Mouse (Mus musculus): ENCODE results near the gene Olfr527. TPM values are rescaled to one million over a fixed set of nuclear protein-coding genes. Genes with fewer than 3 reads are reported as not detected.

The Olfr527 gene
- polyA plus RNA-seq, 1 experiment from 2014 or later: not detected

Other genes with a start within 250 kb of the Olfr527 start
- gene Prap1, start 240.6 kb upstream of the Olfr527 start, polyA plus RNA-seq (2016; fragmentation: Nextera tagmentation; extraction: Ambion mirVana): not detected in 2 replicates
- 13.6 and 17.9 TPM in 2 replicates for gene Fuom, start 231.6 kb upstream of the Olfr527 start, polyA plus RNA-seq (2016; fragmentation: Nextera tagmentation; extraction: Ambion mirVana)
- gene Paox, start 218.2 kb upstream of the Olfr527 start, polyA plus RNA-seq (2016; fragmentation: Nextera tagmentation; extraction: Ambion mirVana): 15.7 and 21.7 TPM in 2 replicates
- gene Echs1, start 217.5 kb upstream of the Olfr527 start, polyA plus RNA-seq (2016; fragmentation: Nextera tagmentation; extraction: Ambion mirVana): 153 and 156 TPM in 2 replicates
- gene Mtg1, start 196.5 kb upstream of the Olfr527 start, polyA plus RNA-seq (2016; fragmentation: Nextera tagmentation; extraction: Ambion mirVana): 29.4 and 30.1 TPM in 2 replicates
- 0.46 and 1.4 TPM in 2 replicates for gene Sprn, start 179.1 kb upstream of the Olfr527 start, polyA plus RNA-seq (2016; fragmentation: Nextera tagmentation; extraction: Ambion mirVana)
- gene Olfr522, start 169.3 kb upstream of the Olfr527 start, polyA plus RNA-seq (2016; fragmentation: Nextera tagmentation; extraction: Ambion mirVana): not detected in 2 replicates
- gene Olfr523, start 160.8 kb upstream of the Olfr527 start, polyA plus RNA-seq (2016; fragmentation: Nextera tagmentation; extraction: Ambion mirVana): not detected in 2 replicates
- not detected in 2 replicates for gene Olfr524, start 128.1 kb upstream of the Olfr527 start, polyA plus RNA-seq (2016; fragmentation: Nextera tagmentation; extraction: Ambion mirVana)
- gene Cd163l1, start 115.8 kb upstream of the Olfr527 start, polyA plus RNA-seq (2016; fragmentation: Nextera tagmentation; extraction: Ambion mirVana): not detected in 2 replicates
- not detected in 2 replicates for gene 5830411N06Rik, start 86.7 kb upstream of the Olfr527 start, polyA plus RNA-seq (2016; fragmentation: Nextera tagmentation; extraction: Ambion mirVana)
- not detected in 2 replicates for gene Olfr525, start 13.2 kb upstream of the Olfr527 start, polyA plus RNA-seq (2016; fragmentation: Nextera tagmentation; extraction: Ambion mirVana)
- gene Olfr60, start 27.7 kb downstream of the Olfr527 start, polyA plus RNA-seq (2016; fragmentation: Nextera tagmentation; extraction: Ambion mirVana): not detected in 2 replicates
- gene Olfr530, start 42.3 kb downstream of the Olfr527 start, polyA plus RNA-seq (2016; fragmentation: Nextera tagmentation; extraction: Ambion mirVana): not detected in 2 replicates
- not detected in 2 replicates for gene Olfr531, start 68.9 kb downstream of the Olfr527 start, polyA plus RNA-seq (2016; fragmentation: Nextera tagmentation; extraction: Ambion mirVana)
- not detected in 2 replicates for gene Olfr532, start 87.6 kb downstream of the Olfr527 start, polyA plus RNA-seq (2016; fragmentation: Nextera tagmentation; extraction: Ambion mirVana)
- gene Olfr533, start 129.4 kb downstream of the Olfr527 start, polyA plus RNA-seq (2016; fragmentation: Nextera tagmentation; extraction: Ambion mirVana): not detected in 2 replicates
- gene Olfr535, start 150.2 kb downstream of the Olfr527 start, polyA plus RNA-seq (2016; fragmentation: Nextera tagmentation; extraction: Ambion mirVana): not detected in 2 replicates
- gene Olfr536, start 173.4 kb downstream of the Olfr527 start, polyA plus RNA-seq (2016; fragmentation: Nextera tagmentation; extraction: Ambion mirVana): not detected in 2 replicates
- not detected in 2 replicates for gene Olfr538, start 233.9 kb downstream of the Olfr527 start, polyA plus RNA-seq (2016; fragmentation: Nextera tagmentation; extraction: Ambion mirVana)